Mouse (Mus musculus) CD4-positive helper T cell, adult 2 months (primary cell): ENCODE data around the gene 4930404H24Rik.
A peak's percentile ranks its signal among the peaks of the same experiment; 100 is the strongest.

Experiments
- DNase-seq: peaks from one replicate; pipeline ENCODE4 v3.0.0-alpha.2; 2012; ENCODE audit warnings: low read depth, missing footprints, low spot score

4930404H24Rik gene

DNA sequence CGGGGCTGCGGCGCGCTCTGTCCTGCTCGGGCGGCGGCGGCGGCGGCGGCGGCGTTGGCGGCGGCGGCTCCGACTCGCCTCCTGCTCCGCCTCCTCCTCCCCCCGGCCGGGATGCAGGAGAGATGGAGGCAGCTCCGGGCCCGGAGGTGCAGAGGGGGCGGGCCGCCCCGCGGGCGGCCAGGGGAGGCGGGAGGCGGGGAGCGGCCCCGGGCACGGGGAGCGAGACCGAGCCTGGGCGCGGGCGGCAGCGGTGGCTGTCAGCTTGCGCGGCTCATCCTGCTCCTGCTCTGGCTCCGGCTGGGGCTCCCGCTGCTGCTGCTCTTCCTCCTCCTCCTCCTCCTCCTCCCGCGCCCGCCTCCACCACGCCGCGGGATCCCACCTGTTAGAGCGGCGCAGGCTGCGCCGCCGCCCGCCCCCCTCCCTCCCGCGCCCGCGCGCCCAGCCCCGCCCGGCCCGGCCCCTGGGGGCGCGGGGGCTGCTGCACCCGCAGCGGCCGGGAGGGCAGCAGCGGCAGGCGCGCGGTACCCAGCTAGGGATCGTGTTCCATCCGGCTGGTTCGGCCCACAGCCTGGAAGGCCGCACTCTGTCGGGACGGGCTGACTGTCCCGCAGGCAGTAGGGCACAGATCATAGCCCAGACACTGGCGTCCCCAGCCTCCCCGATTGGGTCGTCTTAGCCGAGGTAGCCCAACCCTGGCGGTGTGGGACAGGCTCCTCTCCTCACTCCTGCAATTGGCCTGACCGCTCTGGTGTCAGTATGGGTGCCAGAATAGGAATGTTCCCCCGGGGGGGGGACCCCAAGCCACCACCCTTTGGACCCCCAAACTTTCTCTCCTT lies 37.6 kb downstream of the 4930404H24Rik start, which contains the start of gene Nol4l:
Gene Nol4l (minus strand): TSS at position 41 of the 836 bp plus-strand sequence.
- DNase-seq: peak; percentile 33

DNA sequence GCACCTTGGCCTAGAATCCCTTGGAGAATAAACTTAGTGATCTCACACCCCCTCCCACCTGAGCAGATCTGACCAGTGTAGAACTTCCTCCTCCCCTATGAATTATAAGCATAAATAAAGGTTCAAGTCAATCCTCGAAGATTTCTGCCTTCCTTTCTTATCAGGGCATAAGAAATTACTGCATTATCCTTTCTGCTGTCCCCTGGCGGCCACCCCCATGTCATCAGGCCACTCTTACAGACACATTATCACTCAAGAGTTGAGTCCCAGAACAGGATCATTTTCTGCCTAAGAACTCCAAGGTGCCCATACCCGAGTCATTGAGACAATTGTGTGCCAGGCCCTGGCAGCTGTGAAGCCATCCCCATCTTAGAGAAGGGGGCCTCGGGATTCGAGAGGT lies 38.4 kb downstream of the 4930404H24Rik start:
- DNase-seq: no peak

GRCm38 (mm10) chr2:153533981-153534380 lies 41.4 kb downstream of the 4930404H24Rik start:
- DNase-seq: no peak

GRCm38 (mm10) chr2:153538898-153539297 lies 46.3 kb downstream of the 4930404H24Rik start:
- DNase-seq: no peak

GRCm38 (mm10) chr2:153542936-153543668 lies 50.5 kb downstream of the 4930404H24Rik start:
- DNase-seq: no peak
